Mouse (Mus musculus) testis, postnatal 10 days (tissue): ENCODE measurements around the gene Rreb1.

Source experiments
- DNase-seq: peaks from one replicate; pipeline ENCODE4 v3.0.0; 2021; ENCODE audit warnings: low spot score

The Rreb1 gene

DNA sequence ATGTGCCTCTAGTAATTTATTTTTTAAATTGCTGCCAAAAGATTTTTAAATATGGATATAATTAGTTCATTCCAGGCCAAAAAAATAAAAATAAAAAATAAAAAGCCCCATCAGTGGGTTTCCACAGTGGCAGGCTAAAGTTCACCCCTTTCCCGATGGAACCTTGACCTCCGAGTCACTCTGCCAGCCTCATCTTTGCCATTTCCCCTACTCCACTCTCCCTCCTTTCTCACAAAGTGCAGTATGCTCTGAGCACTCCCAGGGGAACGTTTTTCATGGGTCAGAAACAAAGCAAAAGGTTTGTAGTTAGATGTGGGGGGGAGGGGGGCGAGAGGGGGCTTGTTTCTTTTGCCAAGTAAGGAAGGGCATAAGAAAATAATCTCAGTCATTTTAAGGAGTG lies 98.6 kb downstream of the Rreb1 start:
- DNase-seq: no peak

GRCm38 (mm10) chr13:37877241-37877640 lies 99.0 kb downstream of the Rreb1 start:
- no peak for DNase-seq

DNA sequence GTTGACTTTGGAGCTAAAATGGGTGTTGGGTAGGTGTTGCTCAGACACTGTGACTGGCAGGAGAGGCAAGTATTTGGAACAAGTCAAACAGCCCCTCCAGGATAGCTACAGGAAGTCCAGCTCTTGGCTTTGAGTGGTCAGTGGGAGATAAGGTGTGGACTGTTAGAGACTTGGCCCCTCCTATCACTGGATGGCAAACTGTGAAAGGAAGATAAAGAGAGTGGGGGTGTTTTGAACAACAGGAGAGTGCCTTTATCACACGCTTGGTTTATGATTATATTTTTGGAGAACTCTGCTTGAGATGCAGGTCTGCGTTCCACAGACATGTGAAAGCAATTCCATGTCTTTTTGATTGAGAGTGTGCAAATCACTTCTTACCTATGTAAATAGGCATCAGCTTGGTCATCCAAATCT lies 100.7 kb downstream of the Rreb1 start:
- no peak for DNase-seq

GRCm38 (mm10) chr13:37879556-37879955 lies 101.4 kb downstream of the Rreb1 start:
- no peak for DNase-seq

DNA sequence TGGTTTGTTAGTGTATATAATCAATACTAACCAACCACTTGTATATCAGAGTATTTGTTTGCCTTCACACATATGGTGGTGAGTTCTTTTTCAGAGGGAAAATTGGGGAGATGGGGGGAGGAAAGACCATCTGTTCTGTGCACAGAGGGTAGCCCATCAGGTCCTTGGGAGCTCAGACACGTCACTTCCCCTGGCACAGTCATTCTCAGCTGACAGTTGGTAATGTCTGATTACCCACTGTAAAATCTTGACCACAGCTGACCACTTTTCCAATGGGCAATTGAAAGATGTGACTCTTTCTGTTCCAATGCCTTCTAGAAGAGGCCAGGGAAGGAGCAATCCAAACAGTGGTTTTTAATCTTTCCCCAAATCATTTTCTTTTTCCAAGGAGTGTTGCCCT lies 101.8 kb downstream of the Rreb1 start:
- DNase-seq: no peak

- DNase-seq: no peak
Measured at GRCm38 (mm10) chr13:37880581-37881130, 102.5 kb downstream of the Rreb1 start.

GRCm38 (mm10) chr13:37882521-37882920 lies 104.3 kb downstream of the Rreb1 start:
- no peak for DNase-seq

DNA sequence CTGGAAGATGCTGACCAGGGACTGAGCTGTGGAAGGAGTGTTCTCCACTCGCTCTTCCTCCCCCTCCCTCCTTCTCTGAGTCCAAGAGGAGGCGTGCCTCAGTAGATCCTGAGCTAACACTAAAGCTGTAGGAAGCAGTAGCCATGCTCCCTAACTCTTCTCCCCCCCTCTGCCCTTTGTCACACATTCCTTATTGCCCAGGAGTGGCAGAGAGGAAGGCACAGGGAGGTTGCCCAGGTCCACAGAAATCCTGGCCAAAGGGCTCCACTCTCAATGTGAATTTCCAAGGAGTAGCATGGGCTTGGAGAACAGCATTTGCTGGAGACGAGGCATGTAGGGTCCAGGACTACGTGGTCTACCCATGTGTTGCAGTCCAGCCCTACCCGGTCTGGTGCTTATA lies 104.8 kb downstream of the Rreb1 start:
- DNase-seq: no peak

DNA sequence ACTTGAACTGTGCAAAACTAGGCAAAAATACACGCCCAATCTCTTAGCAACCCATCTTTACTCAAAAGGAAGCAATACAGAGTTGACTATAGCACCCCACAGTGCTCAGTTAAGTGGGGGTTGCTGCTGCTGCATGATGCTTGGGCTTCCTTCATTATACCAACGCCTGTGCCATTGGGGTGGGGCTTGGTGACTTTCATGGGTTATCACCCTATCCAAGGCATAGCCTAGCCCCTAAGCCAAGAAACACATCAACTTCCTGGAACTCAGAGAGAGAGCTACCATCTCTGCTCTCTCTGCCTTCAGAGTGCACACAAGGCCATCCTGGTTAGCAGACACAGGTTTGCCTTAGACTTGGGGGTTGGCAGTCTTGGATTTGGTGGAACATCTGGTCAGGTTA lies 107.2 kb downstream of the Rreb1 start:
- DNase-seq: no peak

DNA sequence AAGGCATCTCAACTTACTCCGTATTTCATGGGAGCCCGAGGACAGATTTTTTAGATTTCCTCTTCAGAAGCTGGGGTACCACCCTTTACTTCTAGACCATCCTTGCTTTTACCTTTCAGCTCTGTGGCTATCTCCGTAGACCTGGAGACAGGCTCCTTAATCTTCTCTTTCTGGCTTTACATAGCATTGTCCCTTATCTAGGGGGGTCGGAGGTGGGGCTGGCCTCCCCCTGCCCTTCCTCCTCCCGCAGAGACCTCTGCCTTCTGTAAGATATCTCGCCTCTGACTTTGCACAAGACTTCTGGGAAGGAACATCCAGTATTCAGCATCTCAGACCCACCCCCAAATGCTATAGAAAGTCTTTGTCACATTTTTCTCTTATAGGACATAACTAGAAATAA lies 107.8 kb downstream of the Rreb1 start:
- no peak for DNase-seq

GRCm38 (mm10) chr13:37894756-37895155 lies 116.6 kb downstream of the Rreb1 start:
- no peak for DNase-seq

- no peak for DNase-seq
Measured at GRCm38 (mm10) chr13:37895564-37896254, 117.5 kb downstream of the Rreb1 start.

GRCm38 (mm10) chr13:37896423-37896822 lies 118.2 kb downstream of the Rreb1 start:
- no peak for DNase-seq

GRCm38 (mm10) chr13:37898772-37899171 lies 120.6 kb downstream of the Rreb1 start:
- DNase-seq: no peak

GRCm38 (mm10) chr13:37903036-37903435 lies 124.8 kb downstream of the Rreb1 start:
- DNase-seq: no peak

DNA sequence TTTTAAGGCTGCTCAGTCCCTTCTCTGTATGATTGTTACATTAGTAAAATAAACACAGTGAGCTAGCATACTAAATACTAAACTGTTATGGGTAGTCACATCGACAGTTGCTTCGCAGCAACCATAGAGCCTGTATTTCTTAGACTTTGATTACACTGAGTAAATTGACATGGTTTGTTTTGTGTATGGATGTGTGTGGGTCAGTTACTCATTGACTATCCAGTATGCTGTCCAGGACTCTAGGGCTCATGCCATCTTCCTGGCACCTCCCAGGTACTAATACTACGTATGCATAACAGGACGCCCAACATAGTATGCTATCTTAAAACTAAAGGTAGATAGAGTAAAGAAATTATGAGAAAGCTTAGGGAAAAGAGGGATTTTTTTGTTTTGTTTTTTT lies 125.3 kb downstream of the Rreb1 start:
- no peak for DNase-seq

- no peak for DNase-seq
Measured at GRCm38 (mm10) chr13:37904436-37904835, 126.2 kb downstream of the Rreb1 start.

- DNase-seq: no peak
Measured at GRCm38 (mm10) chr13:37908061-37908460, 129.9 kb downstream of the Rreb1 start.

DNA sequence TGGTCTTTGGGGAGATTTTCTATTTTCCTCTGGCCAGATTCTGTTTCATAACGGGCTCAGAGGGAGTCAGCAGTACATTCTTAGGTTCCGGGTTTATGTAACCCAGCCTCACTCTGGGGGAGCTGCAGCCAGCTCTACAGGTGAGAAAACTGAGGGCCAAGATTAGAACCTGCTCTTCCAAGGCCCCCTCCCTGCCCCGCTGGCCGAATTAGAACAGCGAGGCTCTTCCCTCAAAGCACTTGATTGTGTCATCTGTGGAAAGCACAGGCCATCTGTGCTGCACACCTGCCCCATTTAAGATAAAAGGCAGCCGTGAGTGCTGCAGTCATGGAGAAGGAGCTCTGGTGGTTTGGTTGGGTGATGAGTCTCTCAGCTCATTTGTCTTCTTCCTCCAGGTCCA lies 130.3 kb downstream of the Rreb1 start:
- DNase-seq: no peak

GRCm38 (mm10) chr13:37909225-37909624 lies 131.0 kb downstream of the Rreb1 start:
- no peak for DNase-seq

GRCm38 (mm10) chr13:37912011-37912410 lies 133.8 kb downstream of the Rreb1 start:
- no peak for DNase-seq

DNA sequence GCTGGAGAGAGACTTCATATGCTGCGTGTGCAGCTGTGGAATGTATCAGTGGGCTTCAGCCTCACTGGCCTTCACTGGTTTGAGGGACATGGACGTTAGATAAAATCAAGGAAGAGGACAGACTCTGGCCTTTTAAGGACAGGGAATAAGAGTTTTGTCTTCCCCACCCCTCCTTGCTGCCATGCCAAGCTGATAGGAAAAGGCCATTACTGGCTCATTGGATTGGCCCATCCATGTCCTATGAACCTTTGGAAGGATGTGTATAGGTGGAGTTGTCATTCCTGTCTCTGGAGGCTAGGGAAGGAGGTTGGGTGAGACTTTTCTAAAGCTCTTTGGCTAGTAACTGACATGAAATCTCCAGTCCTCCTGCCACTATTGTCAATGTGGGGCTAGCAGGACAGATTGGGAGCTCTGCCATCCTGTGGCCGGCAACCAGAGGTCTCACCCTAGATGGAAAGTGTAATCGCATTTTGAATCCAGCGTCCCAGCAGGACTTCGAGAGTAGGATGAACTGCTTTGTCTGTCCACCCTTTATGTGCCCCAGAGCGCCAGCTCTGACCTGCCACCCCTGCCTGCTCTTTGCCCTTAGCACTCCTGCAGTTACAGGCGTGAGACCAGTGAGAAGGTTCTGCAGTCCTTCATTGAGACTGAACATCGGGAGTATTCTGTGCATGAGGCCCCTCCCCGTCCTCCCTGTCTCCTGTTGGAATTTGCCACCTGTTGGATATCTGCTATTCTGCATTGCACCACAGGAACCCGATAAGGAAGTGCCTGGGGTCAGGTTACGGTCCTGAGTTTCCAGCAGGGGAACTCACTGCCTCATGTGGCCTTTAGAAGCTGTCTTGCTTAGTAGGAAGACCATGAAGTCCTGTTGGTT lies 134.6 kb downstream of the Rreb1 start:
- DNase-seq: no peak

- DNase-seq: no peak
Measured at GRCm38 (mm10) chr13:37913963-37914362, 135.8 kb downstream of the Rreb1 start.
